Mouse (Mus musculus) lung, postnatal 0 days (tissue): ENCODE results near the gene Cd300lg.

Source experiments
- CTCF ChIP-seq: IDR thresholded peaks from 2 replicates; pipeline ENCODE4 v1.5.1; 2016; ENCODE audit warnings: antibody characterized with exemption, mild to moderate bottlenecking
- EP300 ChIP-seq: IDR thresholded peaks from 2 replicates; pipeline ENCODE4 v1.6.1; 2016; ENCODE audit warnings: antibody characterized with exemption, mild to moderate bottlenecking, control low read depth

- TF ChIP-seq CTCF (no peak), EP300 (no peak)
These were observed 48.9 kb upstream of the Cd300lg start for GRCm38 (mm10) chr11:101992411-101992810.
